Mouse (Mus musculus): ENCODE measurements at regions not wholly inside any gene's neighbourhood (a gene's known extent, or its start where the extent isn't known, plus 50 kb on each side); places are given as distances from the start of the nearest gene placed in this dataset.
"Not testable (repeated sequence)": the region's sequence is repeated elsewhere in the genome, so short reads cannot be mapped to it uniquely, and the experiment has no call there.

GRCm38 (mm10) chr16:20934846-20935245, 200.5 kb upstream of the Thpo start:
- H3K36me3 ChIP-seq; H3K27ac ChIP-seq; DNase-seq (ENCODE audit: low spot score); H3K4me3 ChIP-seq; H3K4me1 ChIP-seq; H3K27me3 ChIP-seq (ENCODE audit: insufficient read depth, poor library complexity, severe bottlenecking); H3K9me3 ChIP-seq: not testable (repeated sequence)

GRCm38 (mm10) chr16:20930003-20930402, 195.7 kb upstream of the Thpo start:
- H3K9me3 ChIP-seq; H3K4me3 ChIP-seq; H3K36me3 ChIP-seq; H3K27ac ChIP-seq; H3K4me1 ChIP-seq; DNase-seq (ENCODE audit: low spot score); H3K27me3 ChIP-seq (ENCODE audit: insufficient read depth, poor library complexity, severe bottlenecking): not testable (repeated sequence)
- 85% methylated on average over 5 of the region's 5 CpGs for WGBS

GRCm38 (mm10) chr16:20925776-20926175, 191.5 kb upstream of the Thpo start:
- not testable (repeated sequence) for H3K36me3 ChIP-seq; H3K27ac ChIP-seq; H3K27me3 ChIP-seq (ENCODE audit: insufficient read depth, poor library complexity, severe bottlenecking); DNase-seq (ENCODE audit: low spot score); H3K4me1 ChIP-seq; H3K4me3 ChIP-seq; H3K9me3 ChIP-seq

GRCm38 (mm10) chr16:20910864-20911263, 176.6 kb upstream of the Thpo start:
- not testable (repeated sequence) for H3K27me3 ChIP-seq (ENCODE audit: insufficient read depth, poor library complexity, severe bottlenecking); H3K27ac ChIP-seq; H3K4me1 ChIP-seq; DNase-seq (ENCODE audit: low spot score); H3K36me3 ChIP-seq; H3K9me3 ChIP-seq; H3K4me3 ChIP-seq
- 70% methylated on average over 3 of the region's 3 CpGs for WGBS

- H3K27me3 ChIP-seq (ENCODE audit: insufficient read depth, poor library complexity, severe bottlenecking); DNase-seq (ENCODE audit: low spot score); H3K27ac ChIP-seq; H3K9me3 ChIP-seq; H3K4me3 ChIP-seq; H3K36me3 ChIP-seq; H3K4me1 ChIP-seq: not testable (repeated sequence)
- WGBS: 35% methylated on average over 18 of the region's 18 CpGs
Measured at GRCm38 (mm10) chr16:20908467-20909351, 174.4 kb upstream of the Thpo start.

- 53% methylated on average over 2 of the region's 2 CpGs for WGBS
Measured at GRCm38 (mm10) chr16:20895734-20896133, 161.4 kb upstream of the Thpo start.

GRCm38 (mm10) chr16:20871726-20872125, 137.4 kb upstream of the Thpo start:
- Histone ChIP-seq H3K27ac (no peak overlapping the region), H3K4me1 (no peaks in the 10 kb centered on the region; the same call in 1 of the 2 replicates), H3K27me3 (ENCODE audit: insufficient read depth, poor library complexity, severe bottlenecking) (no peaks in the 10 kb centered on the region), H3K9me3 (no peaks in the 10 kb centered on the region), H3K4me3 (no peak overlapping the region), H3K36me3 (no peaks in the 10 kb centered on the region)
- DNase-seq (ENCODE audit: low spot score): no peak
- WGBS: 59% methylated on average over 1 of the region's 1 CpGs

More at GRCm38 (mm10) chr16:20895734-20896133, 161.4 kb upstream of the Thpo start:
- Histone ChIP-seq H3K36me3 (no peaks in the 10 kb centered on the region), H3K4me3 (no peak overlapping the region), H3K9me3 (no peaks in the 10 kb centered on the region), H3K27ac (no peak overlapping the region), H3K4me1 (no peaks in the 10 kb centered on the region), H3K27me3 (ENCODE audit: insufficient read depth, poor library complexity, severe bottlenecking) (no peaks in the 10 kb centered on the region)
- no peak for DNase-seq (ENCODE audit: low spot score)

- Histone ChIP-seq H3K4me3 (no peak overlapping the region), H3K9me3 (no peaks in the 10 kb centered on the region), H3K36me3 (no peaks in the 10 kb centered on the region), H3K4me1 (no peaks in the 10 kb centered on the region), H3K27ac (no peak overlapping the region), H3K27me3 (ENCODE audit: insufficient read depth, poor library complexity, severe bottlenecking) (no peaks in the 10 kb centered on the region)
- no peak for DNase-seq (ENCODE audit: low spot score)
- WGBS: 74% methylated on average over 1 of the region's 1 CpGs
Measured at GRCm38 (mm10) chr16:20866771-20867170, 132.5 kb upstream of the Thpo start.

- Histone ChIP-seq H3K4me1 (no peaks in the 10 kb centered on the region), H3K27me3 (ENCODE audit: insufficient read depth, poor library complexity, severe bottlenecking) (no peaks in the 10 kb centered on the region), H3K27ac (no peak overlapping the region), H3K9me3 (no peaks in the 10 kb centered on the region), H3K36me3 (no peaks in the 10 kb centered on the region), H3K4me3 (no peak overlapping the region)
- 91% methylated on average over 4 of the region's 4 CpGs for WGBS
- no peak for DNase-seq (ENCODE audit: low spot score)
Measured at GRCm38 (mm10) chr16:20861256-20861655, 126.9 kb upstream of the Thpo start.

GRCm38 (mm10) chr16:20860606-20861005, 126.3 kb upstream of the Thpo start:
- H3K27me3 ChIP-seq (ENCODE audit: insufficient read depth, poor library complexity, severe bottlenecking); H3K4me1 ChIP-seq; H3K9me3 ChIP-seq; H3K27ac ChIP-seq; H3K4me3 ChIP-seq; DNase-seq (ENCODE audit: low spot score); H3K36me3 ChIP-seq: not testable (repeated sequence)
- WGBS: 86% methylated on average over 3 of the region's 3 CpGs

- Histone ChIP-seq H3K27me3 (ENCODE audit: insufficient read depth, poor library complexity, severe bottlenecking) (no peaks in the 10 kb centered on the region), H3K36me3 (no peaks in the 10 kb centered on the region), H3K4me3 (no peak overlapping the region), H3K9me3 (no peaks in the 10 kb centered on the region), H3K27ac (no peak overlapping the region), H3K4me1 (no peaks in the 10 kb centered on the region)
- 61% methylated on average over 1 of the region's 1 CpGs for WGBS
- no peak for DNase-seq (ENCODE audit: low spot score)
Measured at GRCm38 (mm10) chr16:20854696-20855213, 120.4 kb upstream of the Thpo start.

- no peaks in the 10 kb centered on the region for H3K27me3 ChIP-seq (ENCODE audit: insufficient read depth, poor library complexity, severe bottlenecking)
- WGBS: 60% methylated on average over 2 of the region's 2 CpGs
- no peaks in the 10 kb centered on the region for H3K9me3 ChIP-seq
- no peak overlapping the region for H3K4me3 ChIP-seq
- no peaks in the 10 kb centered on the region for H3K36me3 ChIP-seq
- no peak for DNase-seq (ENCODE audit: low spot score)
- H3K4me1 ChIP-seq: peaks cover 16% of the 10 kb centered on the region; the same call in 1 of the 2 replicates
- no peak overlapping the region for H3K27ac ChIP-seq
Measured at GRCm38 (mm10) chr16:20838151-20838550, 103.8 kb upstream of the Thpo start.

- no peaks in the 10 kb centered on the region for H3K9me3 ChIP-seq
- H3K27ac ChIP-seq: no peak overlapping the region
- no peak for DNase-seq (ENCODE audit: low spot score)
- H3K27me3 ChIP-seq (ENCODE audit: insufficient read depth, poor library complexity, severe bottlenecking): no peaks in the 10 kb centered on the region
- H3K4me1 ChIP-seq: peaks cover 16% of the 10 kb centered on the region; the same call in 1 of the 2 replicates
- H3K4me3 ChIP-seq: no peak overlapping the region
- 43% methylated on average over 5 of the region's 5 CpGs for WGBS
- no peaks in the 10 kb centered on the region for H3K36me3 ChIP-seq
Measured at GRCm38 (mm10) chr16:20836866-20837265, 102.6 kb upstream of the Thpo start.

- not testable (repeated sequence) for H3K27ac ChIP-seq; H3K36me3 ChIP-seq; DNase-seq (ENCODE audit: low spot score); H3K27me3 ChIP-seq (ENCODE audit: insufficient read depth, poor library complexity, severe bottlenecking); H3K9me3 ChIP-seq; H3K4me3 ChIP-seq
- whole genome bisulfite sequencing: 74% methylated on average over 10 of the region's 10 CpGs
- peaks cover 27% of the 10 kb centered on the region for H3K4me1 ChIP-seq
Measured at GRCm38 (mm10) chr16:20833838-20834237, 99.5 kb upstream of the Thpo start.

Measured in heart, embryonic 10.5 days (tissue).